Mouse (Mus musculus) lung, embryonic 16.5 days (tissue): ENCODE measurements at regions not wholly inside any gene's neighbourhood (a gene's known extent, or its start where the extent isn't known, plus 50 kb on each side); places are given as distances from the start of the nearest gene placed in this dataset.

ENCODE experiments used
- ATAC-seq: fragments of 200-750 bp; cut with Nextera tagmentation; 2 replicates; pipeline ENCODE4 v1.8.0; 2017; ENCODE audit warnings: low read depth, mild to moderate bottlenecking, moderate library complexity
- H3K27ac ChIP-seq: fragments of 300-500 bp; sonication (generic); 2 replicates; pipeline ENCODE4 v1.5.1; 2014; ENCODE audit warnings: mild to moderate bottlenecking, control low read depth, low read length
- H3K27me3 ChIP-seq: fragments of 300-500 bp; sonication (generic); 2 replicates; pipeline ENCODE4 v1.6.1; 2014; ENCODE audit warnings: low read depth, low read length, mixed read lengths; ENCODE audit not compliant: control insufficient read depth, insufficient read depth
- H3K36me3 ChIP-seq: fragments of 300-500 bp; sonication (generic); 2 replicates; pipeline ENCODE4 v1.6.1; 2014; ENCODE audit warnings: low read length; ENCODE audit not compliant: control insufficient read depth, insufficient read depth
- H3K4me1 ChIP-seq: fragments of 300-500 bp; sonication (generic); replicated peaks from 2 replicates; pipeline ENCODE4 v1.6.1; 2014; ENCODE audit warnings: low read length, mixed read lengths; ENCODE audit not compliant: control insufficient read depth, insufficient read depth
- H3K4me2 ChIP-seq: fragments of 300-500 bp; sonication (generic); 2 replicates; pipeline ENCODE4 v1.6.1; 2014; ENCODE audit warnings: low read depth, low read length, control low read depth
- H3K4me3 ChIP-seq: fragments of 300-500 bp; sonication (generic); 2 replicates; pipeline ENCODE4 v1.5.1; 2014; ENCODE audit warnings: mild to moderate bottlenecking, low read length, control low read depth
- H3K9ac ChIP-seq: fragments of 300-500 bp; sonication (generic); 2 replicates; pipeline ENCODE4 v1.6.1; 2014; ENCODE audit warnings: low read length, control low read depth
- H3K9me3 ChIP-seq: fragments of 300-500 bp; sonication (generic); 2 replicates; pipeline ENCODE4 v1.6.1; 2016; ENCODE audit warnings: low read length; ENCODE audit not compliant: control insufficient read depth
- WGBS: fragments of 180-500 bp; shearing (Covaris S2); extraction: QIAGEN DNeasy Blood & Tissue Kit; methylation state at CpG from one replicate; pipeline ENCODE4 v1.1.7; 2014; 5-methylcytosine and 5-hydroxymethylcytosine counted together

GRCm38 (mm10) chr2:118034026-118034425 is 77.7 kb upstream of the Thbs1 start:
- H3K9me3 ChIP-seq, result no peaks in the 10 kb centered on the region

GRCm38 (mm10) chr2:118035333-118035732 is 76.3 kb upstream of the Thbs1 start:
- WGBS, result 96% methylated on average over 1 of the region's 1 CpGs
- H3K4me3 ChIP-seq, result no peak overlapping the region
- no peaks in the 10 kb centered on the region for H3K27me3 ChIP-seq
- H3K27ac ChIP-seq, result no peak overlapping the region
- no peak overlapping the region for H3K9ac ChIP-seq
- H3K36me3 ChIP-seq, result no peaks in the 10 kb centered on the region
- H3K4me1 ChIP-seq, result peaks cover 9% of the 10 kb centered on the region
- H3K9me3 ChIP-seq, result no peaks in the 10 kb centered on the region
- no peak overlapping the region for H3K4me2 ChIP-seq
- no peak for ATAC-seq

More at GRCm38 (mm10) chr2:118034026-118034425, 77.7 kb upstream of the Thbs1 start:
- Histone ChIP-seq H3K36me3 (no peaks in the 10 kb centered on the region), H3K4me1 (peaks cover 6% of the 10 kb centered on the region), H3K4me3 (no peak overlapping the region), H3K4me2 (no peak overlapping the region), H3K27me3 (no peaks in the 10 kb centered on the region), H3K9ac (no peak overlapping the region), H3K27ac (no peak overlapping the region)
- 75% methylated on average over 3 of the region's 3 CpGs for WGBS
- no peak for ATAC-seq

GRCm38 (mm10) chr2:118038859-118039818 is 72.5 kb upstream of the Thbs1 start:
- 51% methylated on average over 16 of the region's 16 CpGs for WGBS
- Histone ChIP-seq H3K4me3 (no peak overlapping the region), H3K36me3 (no peaks in the 10 kb centered on the region), H3K4me2 (no peak overlapping the region), H3K9me3 (no peaks in the 10 kb centered on the region), H3K9ac (no peak overlapping the region), H3K27ac (peak overlapping the region; percentile 92), H3K4me1 (peaks cover 17% of the 10 kb centered on the region), H3K27me3 (no peaks in the 10 kb centered on the region)
- ATAC-seq, result peak; percentile 96

GRCm38 (mm10) chr2:118039819-118040206 is 71.9 kb upstream of the Thbs1 start:
- Histone ChIP-seq H3K27ac (peak overlapping the region; percentile 92), H3K4me1 (peaks cover 17% of the 10 kb centered on the region), H3K9me3 (no peaks in the 10 kb centered on the region), H3K4me3 (no peak overlapping the region), H3K27me3 (no peaks in the 10 kb centered on the region), H3K9ac (no peak overlapping the region), H3K36me3 (no peaks in the 10 kb centered on the region), H3K4me2 (no peak overlapping the region)
- peak; percentile 37 for ATAC-seq
- WGBS, result 72% methylated on average over 4 of the region's 4 CpGs

- H3K36me3 ChIP-seq, result no peaks in the 10 kb centered on the region
- H3K4me2 ChIP-seq, result no peak overlapping the region
- H3K9ac ChIP-seq, result no peak overlapping the region
- H3K9me3 ChIP-seq, result peaks cover 3% of the 10 kb centered on the region
- no peaks in the 10 kb centered on the region for H3K27me3 ChIP-seq
- H3K27ac ChIP-seq, result peak overlapping the region; percentile 74
- no peak for ATAC-seq
- H3K4me1 ChIP-seq, result peaks cover 19% of the 10 kb centered on the region
- no peak overlapping the region for H3K4me3 ChIP-seq
- 43% methylated on average over 5 of the region's 5 CpGs for WGBS
These were observed 69.2 kb upstream of the Thbs1 start for GRCm38 (mm10) chr2:118042380-118043055.

- H3K36me3 ChIP-seq, result no peaks in the 10 kb centered on the region
- 39% methylated on average over 1 of the region's 1 CpGs for WGBS
- peaks cover 3% of the 10 kb centered on the region for H3K9me3 ChIP-seq
- H3K4me2 ChIP-seq, result no peak overlapping the region
- ATAC-seq, result no peak
- H3K4me3 ChIP-seq, result no peak overlapping the region
- peaks cover 18% of the 10 kb centered on the region for H3K4me1 ChIP-seq
- no peak overlapping the region for H3K9ac ChIP-seq
- no peaks in the 10 kb centered on the region for H3K27me3 ChIP-seq
- H3K27ac ChIP-seq, result no peak overlapping the region
These were observed 67.0 kb upstream of the Thbs1 start for GRCm38 (mm10) chr2:118044666-118045065.

GRCm38 (mm10) chr2:118050326-118050725 is 61.4 kb upstream of the Thbs1 start:
- H3K9ac ChIP-seq, result no peak overlapping the region
- H3K4me3 ChIP-seq, result no peak overlapping the region
- ATAC-seq, result no peak
- H3K9me3 ChIP-seq, result peaks cover 3% of the 10 kb centered on the region
- no peak overlapping the region for H3K27ac ChIP-seq
- H3K36me3 ChIP-seq, result no peaks in the 10 kb centered on the region
- 67% methylated on average over 2 of the region's 2 CpGs for WGBS
- H3K4me2 ChIP-seq, result no peak overlapping the region
- H3K27me3 ChIP-seq, result no peaks in the 10 kb centered on the region
- H3K4me1 ChIP-seq, result peaks cover 8% of the 10 kb centered on the region; the same call in 1 of the 2 replicates

GRCm38 (mm10) chr2:118051610-118052009 is 60.1 kb upstream of the Thbs1 start:
- H3K4me2 ChIP-seq, result no peak overlapping the region
- no peaks in the 10 kb centered on the region for H3K9me3 ChIP-seq
- no peak overlapping the region for H3K4me3 ChIP-seq
- no peaks in the 10 kb centered on the region for H3K36me3 ChIP-seq
- H3K27me3 ChIP-seq, result no peaks in the 10 kb centered on the region
- no peak overlapping the region for H3K9ac ChIP-seq
- ATAC-seq, result no peak
- H3K4me1 ChIP-seq, result peaks cover 8% of the 10 kb centered on the region; the same call in 1 of the 2 replicates
- WGBS, result 66% methylated on average over 3 of the region's 3 CpGs
- H3K27ac ChIP-seq, result no peak overlapping the region

- Histone ChIP-seq H3K4me1 (peaks cover 8% of the 10 kb centered on the region; the same call in 1 of the 2 replicates), H3K9ac (no peak overlapping the region), H3K9me3 (no peaks in the 10 kb centered on the region), H3K27me3 (no peaks in the 10 kb centered on the region), H3K4me3 (no peak overlapping the region), H3K36me3 (no peaks in the 10 kb centered on the region), H3K27ac (no peak overlapping the region), H3K4me2 (no peak overlapping the region)
- 96% methylated on average over 4 of the region's 4 CpGs for WGBS
- no peak for ATAC-seq
These were observed 58.2 kb upstream of the Thbs1 start for GRCm38 (mm10) chr2:118053512-118053911.
